Mouse (Mus musculus) bone marrow macrophage, adult 2 months (primary cell): ENCODE measurements around the gene Mroh2a.

Experiments used
- CTCF ChIP-seq: IDR thresholded peaks from 2 replicates; pipeline ENCODE4 v1.5.1; 2012; ENCODE audit warnings: low read depth, mild to moderate bottlenecking, low read length, moderate library complexity
- POLR2A ChIP-seq: IDR thresholded peaks from 2 replicates; pipeline ENCODE4 v1.6.1; 2012; ENCODE audit warnings: mild to moderate bottlenecking, low read depth, low read length, borderline replicate concordance

GRCm38 (mm10) chr1:88229986-88230385, 3.2 kb downstream of the Mroh2a start:
- TF ChIP-seq CTCF (no peak), POLR2A (no peak)
